Mouse (Mus musculus): ENCODE data around the gene Hoxa13. TPM values are rescaled to one million over a fixed set of nuclear protein-coding genes. Genes with fewer than 3 reads are reported as not detected.

Gene Hoxa13
- polyA plus RNA-seq, 1 experiment from 2014 or later = not detected

DNA sequence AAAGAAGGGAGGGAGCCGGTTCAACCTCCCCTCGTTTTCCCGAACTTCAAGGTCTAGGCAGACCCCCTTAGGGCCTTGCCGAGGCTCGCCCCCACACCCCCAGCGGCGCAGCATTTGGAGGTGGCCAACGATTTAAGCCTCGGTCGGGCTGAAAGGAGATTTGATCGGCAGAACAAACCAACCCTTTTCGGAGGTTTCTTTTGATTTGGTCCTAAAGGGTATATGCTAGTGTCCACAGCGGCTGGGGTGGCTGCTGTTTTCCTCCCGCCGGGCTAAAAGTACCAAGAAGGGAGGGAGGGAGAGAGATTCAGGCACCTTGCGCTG, 11.3 kb downstream of the Hoxa13 start:
- Histone ChIP-seq H3K4me3 (ENCODE audit: low read depth, low read length) (no peak overlapping the region), H3K4me2 (replicated peaks; ENCODE audit: low read depth, low read length) (no peak overlapping the region), H3K4me1 (replicated peaks; ENCODE audit: control insufficient read depth, insufficient read depth, low read length) (peaks cover 4% of the 10 kb centered on the region; the same call in 1 of the 2 replicates), H3K27me3 (ENCODE audit: control insufficient read depth, insufficient read depth, low read length) (peaks cover 96% of the 10 kb centered on the region), H3K27ac (ENCODE audit: low read depth, low read length) (no peak overlapping the region), H3K9me3 (ENCODE audit: control insufficient read depth, low read length) (no peaks in the 10 kb centered on the region), H3K9ac (ENCODE audit: low read depth, low read length) (no peak overlapping the region), H3K36me3 (ENCODE audit: control insufficient read depth, insufficient read depth, low read length) (no peaks in the 10 kb centered on the region)
- DNase-seq (ENCODE audit: low spot score) = no peak
- WGBS = under 1% methylated on average over 16 of the region's 16 CpGs
- ATAC-seq (ENCODE audit: low FRiP score) = no peak

DNA sequence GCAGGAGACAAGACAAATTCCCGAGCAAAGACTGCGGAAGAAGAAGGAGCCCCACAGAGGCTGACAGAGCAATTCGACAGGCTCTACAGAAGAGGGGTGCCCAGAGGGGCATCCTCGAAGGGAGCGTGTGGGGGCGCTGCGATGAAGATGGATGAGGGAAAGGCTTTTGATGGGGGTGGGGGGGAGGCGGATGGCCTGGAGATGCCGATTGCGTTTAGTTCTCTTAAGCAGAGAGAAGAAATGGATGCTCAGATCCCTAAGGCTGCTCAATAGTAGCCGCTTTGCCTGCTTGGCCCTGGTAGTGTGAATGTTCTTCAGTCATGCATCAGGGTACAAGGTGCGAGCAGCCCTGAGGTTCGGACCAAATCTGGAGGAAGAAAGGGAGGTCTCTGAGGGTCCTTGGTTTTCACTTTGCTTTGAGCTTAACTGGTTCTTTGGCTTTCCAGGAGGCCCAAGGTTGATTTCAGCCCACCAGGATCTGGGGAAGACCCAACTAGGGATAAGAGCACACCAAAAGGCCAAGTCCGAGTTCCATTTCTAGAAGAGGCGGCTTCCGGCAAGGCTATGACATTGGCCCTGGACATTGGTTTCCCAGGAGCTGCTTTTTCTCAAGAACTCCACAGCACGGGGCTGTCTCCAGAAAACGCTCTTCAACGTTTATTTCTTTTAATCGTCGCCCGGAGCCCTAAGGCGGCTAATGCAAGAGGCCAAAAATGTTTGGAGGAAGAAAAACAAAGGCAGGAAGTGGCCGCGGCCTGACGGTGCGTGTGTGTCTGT, 11.9 kb downstream of the Hoxa13 start:
- H3K27ac ChIP-seq (ENCODE audit: low read depth, low read length) = no peak overlapping the region
- ATAC-seq (ENCODE audit: low FRiP score) (no peak), DNase-seq (ENCODE audit: low spot score) (no peak)
- H3K9me3 ChIP-seq (ENCODE audit: control insufficient read depth, low read length) = no peaks in the 10 kb centered on the region
- H3K9ac ChIP-seq (ENCODE audit: low read depth, low read length) = no peak overlapping the region
- no peak overlapping the region for H3K4me2 ChIP-seq (replicated peaks; ENCODE audit: low read depth, low read length)
- peaks cover 4% of the 10 kb centered on the region; the same call in 1 of the 2 replicates for H3K4me1 ChIP-seq (replicated peaks; ENCODE audit: control insufficient read depth, insufficient read depth, low read length)
- H3K27me3 ChIP-seq (ENCODE audit: control insufficient read depth, insufficient read depth, low read length) = peaks cover 94% of the 10 kb centered on the region
- H3K4me3 ChIP-seq (ENCODE audit: low read depth, low read length) = no peak overlapping the region
- no peaks in the 10 kb centered on the region for H3K36me3 ChIP-seq (ENCODE audit: control insufficient read depth, insufficient read depth, low read length)
- WGBS = 1% methylated on average over 27 of the region's 27 CpGs

DNA sequence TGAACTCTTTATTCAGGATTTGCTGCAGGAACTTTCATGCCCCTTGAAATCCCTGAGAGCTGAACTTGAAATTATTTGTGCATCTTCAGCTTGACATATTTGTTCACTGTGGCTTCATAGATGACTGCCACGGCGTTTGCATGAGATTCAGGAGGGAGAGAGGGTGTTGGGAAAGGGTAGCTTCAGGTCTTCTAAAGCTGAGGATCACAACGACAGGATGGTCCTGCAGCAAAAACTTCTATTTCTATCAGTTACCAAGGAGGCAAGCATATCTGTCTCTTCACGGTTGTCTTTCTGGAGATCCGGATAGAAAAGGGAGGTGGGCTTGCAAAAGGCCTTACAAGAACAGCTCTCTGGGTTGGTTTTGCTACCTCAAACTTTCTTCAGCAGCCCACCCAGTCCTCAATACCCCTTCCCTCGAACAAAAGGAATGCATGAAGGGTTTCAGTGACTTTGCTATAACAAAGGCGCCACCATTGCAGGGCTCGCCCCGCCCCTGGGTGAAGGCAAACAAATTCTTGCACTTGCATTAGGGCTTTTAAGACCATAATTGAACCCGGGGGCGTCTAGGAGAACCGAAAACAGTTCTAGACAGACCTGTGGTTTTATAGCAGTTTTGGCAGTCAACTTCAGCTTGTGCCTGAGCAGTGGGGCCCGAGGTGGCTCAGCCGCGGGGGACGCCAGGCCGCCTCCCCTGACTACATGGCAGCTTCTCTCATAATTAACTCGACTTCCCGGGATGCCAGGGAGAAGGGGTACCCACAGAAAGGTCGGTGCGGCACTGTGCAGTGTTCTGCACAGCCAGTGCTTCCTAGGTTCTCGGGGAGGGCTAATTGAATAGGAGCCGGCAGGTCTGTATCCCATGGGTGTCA, 12.7 kb downstream of the Hoxa13 start:
- no peak overlapping the region for H3K4me3 ChIP-seq (ENCODE audit: low read depth, low read length)
- peak; percentile 60 for DNase-seq (ENCODE audit: low spot score)
- H3K27me3 ChIP-seq (ENCODE audit: control insufficient read depth, insufficient read depth, low read length) = peaks cover 95% of the 10 kb centered on the region
- peaks cover 2% of the 10 kb centered on the region; the same call in 1 of the 2 replicates for H3K4me1 ChIP-seq (replicated peaks; ENCODE audit: control insufficient read depth, insufficient read depth, low read length)
- 2% methylated on average over 23 of the region's 23 CpGs for WGBS
- H3K27ac ChIP-seq (ENCODE audit: low read depth, low read length) = no peak overlapping the region
- ATAC-seq (ENCODE audit: low FRiP score) = no peak
- H3K9ac ChIP-seq (ENCODE audit: low read depth, low read length) = no peak overlapping the region
- no peaks in the 10 kb centered on the region for H3K36me3 ChIP-seq (ENCODE audit: control insufficient read depth, insufficient read depth, low read length)
- H3K9me3 ChIP-seq (ENCODE audit: control insufficient read depth, low read length) = no peaks in the 10 kb centered on the region
- H3K4me2 ChIP-seq (replicated peaks; ENCODE audit: low read depth, low read length) = no peak overlapping the region

DNA sequence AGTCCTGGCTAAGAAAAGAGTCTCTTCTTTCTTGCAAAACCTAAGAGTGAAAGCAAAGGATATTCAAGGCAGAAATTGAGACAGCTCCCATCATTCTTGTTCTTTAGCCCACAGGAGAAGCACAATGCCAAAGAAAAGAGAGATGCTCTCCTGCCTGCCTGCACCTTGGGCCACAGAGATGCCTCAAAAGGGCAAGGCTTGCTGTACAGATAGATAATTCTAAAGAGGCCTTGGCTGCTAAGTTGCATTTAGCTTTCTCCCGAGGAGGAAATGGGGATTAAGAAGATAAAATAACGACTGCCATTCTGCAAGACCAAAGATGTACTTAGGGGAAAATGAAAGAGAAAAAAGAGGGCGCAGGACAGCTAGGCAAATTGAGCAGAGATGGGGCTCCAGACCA, 13.8 kb downstream of the Hoxa13 start:
- no peak overlapping the region for H3K9ac ChIP-seq (ENCODE audit: low read depth, low read length)
- H3K36me3 ChIP-seq (ENCODE audit: control insufficient read depth, insufficient read depth, low read length) = no peaks in the 10 kb centered on the region
- H3K4me1 ChIP-seq (replicated peaks; ENCODE audit: control insufficient read depth, insufficient read depth, low read length) = peaks cover 2% of the 10 kb centered on the region; the same call in 1 of the 2 replicates
- no peak overlapping the region for H3K4me3 ChIP-seq (ENCODE audit: low read depth, low read length)
- DNase-seq (ENCODE audit: low spot score) = peak; percentile 61
- WGBS = 7% methylated on average over 3 of the region's 3 CpGs
- no peak for ATAC-seq (ENCODE audit: low FRiP score)
- H3K27me3 ChIP-seq (ENCODE audit: control insufficient read depth, insufficient read depth, low read length) = peaks cover 95% of the 10 kb centered on the region
- no peaks in the 10 kb centered on the region for H3K9me3 ChIP-seq (ENCODE audit: control insufficient read depth, low read length)
- H3K4me2 ChIP-seq (replicated peaks; ENCODE audit: low read depth, low read length) = no peak overlapping the region
- H3K27ac ChIP-seq (ENCODE audit: low read depth, low read length) = no peak overlapping the region

DNA sequence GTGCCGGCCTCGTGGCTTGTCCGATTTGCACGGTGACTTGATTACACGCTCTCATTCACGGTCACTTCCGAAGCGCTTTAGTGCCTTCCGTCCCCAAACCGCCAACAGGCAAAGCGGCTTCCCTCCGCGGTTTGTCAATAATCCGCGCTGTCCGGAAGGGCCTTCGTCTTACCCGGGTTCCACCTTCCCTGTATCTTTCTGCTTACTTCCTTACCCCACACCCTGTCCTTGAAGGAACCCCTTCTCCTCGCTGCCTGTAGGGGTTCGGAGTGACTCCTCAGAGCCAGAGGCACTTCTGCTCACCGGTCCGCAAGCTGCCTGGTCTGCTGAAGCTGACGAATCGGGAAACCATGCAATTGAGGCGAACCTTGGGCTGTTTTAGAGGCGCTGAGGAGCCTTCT, 14.3 kb downstream of the Hoxa13 start:
- Histone ChIP-seq H3K27me3 (ENCODE audit: control insufficient read depth, insufficient read depth, low read length) (peaks cover 95% of the 10 kb centered on the region), H3K36me3 (ENCODE audit: control insufficient read depth, insufficient read depth, low read length) (no peaks in the 10 kb centered on the region), H3K27ac (ENCODE audit: low read depth, low read length) (no peak overlapping the region), H3K9ac (ENCODE audit: low read depth, low read length) (no peak overlapping the region), H3K4me3 (ENCODE audit: low read depth, low read length) (no peak overlapping the region), H3K4me1 (replicated peaks; ENCODE audit: control insufficient read depth, insufficient read depth, low read length) (peaks cover 2% of the 10 kb centered on the region; the same call in 1 of the 2 replicates), H3K4me2 (replicated peaks; ENCODE audit: low read depth, low read length) (no peak overlapping the region), H3K9me3 (ENCODE audit: control insufficient read depth, low read length) (no peaks in the 10 kb centered on the region)
- ATAC-seq (ENCODE audit: low FRiP score) (no peak), DNase-seq (ENCODE audit: low spot score) (peak; percentile 67)
- under 1% methylated on average over 26 of the region's 26 CpGs for WGBS

DNA sequence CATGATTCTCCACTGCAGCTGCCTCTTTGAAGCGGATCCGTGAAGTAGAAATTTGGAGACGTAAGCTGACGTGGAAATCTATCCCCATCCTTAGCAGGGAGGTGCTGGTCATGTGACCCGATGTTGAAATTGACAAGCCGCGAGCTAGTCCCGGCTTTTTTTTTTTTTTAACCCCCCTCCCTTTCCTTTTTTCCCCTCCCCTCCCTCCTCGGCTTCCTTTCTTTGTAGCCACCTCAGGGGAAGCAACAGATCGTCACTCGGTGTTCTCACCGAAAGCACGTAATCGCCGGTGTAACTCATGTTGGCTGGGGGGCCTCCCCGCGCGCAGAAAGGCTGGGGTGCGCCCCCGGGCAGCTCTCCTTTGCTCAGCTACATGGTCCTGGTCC, 14.9 kb downstream of the Hoxa13 start, which contains the start of gene Hoxa11:
Gene Hoxa11 (minus strand): TSS at position 54 of the 386 bp plus-strand sequence.
- no peak for ATAC-seq (ENCODE audit: low FRiP score)
- Histone ChIP-seq H3K4me3 (ENCODE audit: low read depth, low read length) (no peak within 1 kb of the TSS), H3K9ac (ENCODE audit: low read depth, low read length) (no peak within 1 kb of the TSS), H3K9me3 (ENCODE audit: control insufficient read depth, low read length) (no peaks in the 10 kb centered on the region), H3K36me3 (ENCODE audit: control insufficient read depth, insufficient read depth, low read length) (no peaks in the 10 kb centered on the region), H3K4me2 (replicated peaks; ENCODE audit: low read depth, low read length) (no peak within 1 kb of the TSS), H3K4me1 (replicated peaks; ENCODE audit: control insufficient read depth, insufficient read depth, low read length) (peaks cover 2% of the 10 kb centered on the region; the same call in 1 of the 2 replicates), H3K27ac (ENCODE audit: low read depth, low read length) (no peak within 1 kb of the TSS), H3K27me3 (ENCODE audit: control insufficient read depth, insufficient read depth, low read length) (peaks cover 95% of the 10 kb centered on the region)
- DNase-seq (ENCODE audit: low spot score) = no peak
- under 1% methylated on average over 20 of the region's 20 CpGs for WGBS

DNA sequence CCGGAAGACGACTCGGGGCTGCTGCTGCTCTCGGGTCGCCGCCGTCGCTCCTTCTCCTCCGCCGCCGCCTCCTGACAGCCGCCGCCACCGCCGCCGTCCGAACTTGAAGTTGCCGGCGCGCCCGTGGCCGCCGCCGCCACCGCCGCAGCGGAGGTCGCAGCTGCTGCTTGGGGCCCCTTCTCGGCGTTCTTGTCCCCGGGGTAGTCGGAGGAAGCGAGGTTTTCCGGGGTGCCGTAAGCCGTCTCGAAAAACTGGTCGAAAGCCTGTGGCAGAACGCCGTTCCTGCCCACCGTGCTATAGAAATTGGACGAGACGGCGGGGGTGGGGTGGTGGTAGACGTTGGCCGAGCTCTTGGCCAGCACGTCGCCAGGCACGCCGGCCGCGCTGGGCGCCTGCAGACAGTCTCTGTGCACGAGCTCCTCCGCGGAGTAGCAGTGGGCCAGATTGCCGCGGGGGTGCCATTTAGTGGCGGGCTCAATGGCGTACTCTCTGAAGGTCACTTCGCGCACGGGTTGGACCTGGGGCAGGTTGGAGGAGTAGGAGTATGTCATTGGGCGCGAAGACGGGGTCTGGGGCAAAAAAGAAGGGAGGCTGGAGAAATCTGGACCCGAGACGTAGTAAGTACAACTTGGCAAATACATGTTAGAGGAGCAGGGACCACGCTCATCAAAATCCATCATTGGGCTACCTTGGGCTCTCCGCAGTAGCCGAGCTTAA, 15.5 kb downstream of the Hoxa13 start:
- DNase-seq (ENCODE audit: low spot score) (peak; percentile 67), ATAC-seq (ENCODE audit: low FRiP score) (no peak)
- Histone ChIP-seq H3K4me3 (ENCODE audit: low read depth, low read length) (no peak overlapping the region), H3K27me3 (ENCODE audit: control insufficient read depth, insufficient read depth, low read length) (peaks cover 96% of the 10 kb centered on the region), H3K4me2 (replicated peaks; ENCODE audit: low read depth, low read length) (no peak overlapping the region), H3K36me3 (ENCODE audit: control insufficient read depth, insufficient read depth, low read length) (no peaks in the 10 kb centered on the region), H3K4me1 (replicated peaks; ENCODE audit: control insufficient read depth, insufficient read depth, low read length) (peaks cover 2% of the 10 kb centered on the region; the same call in 1 of the 2 replicates), H3K9ac (ENCODE audit: low read depth, low read length) (no peak overlapping the region), H3K9me3 (ENCODE audit: control insufficient read depth, low read length) (no peaks in the 10 kb centered on the region), H3K27ac (ENCODE audit: low read depth, low read length) (no peak overlapping the region)
- WGBS = under 1% methylated on average over 69 of the region's 71 CpGs

DNA sequence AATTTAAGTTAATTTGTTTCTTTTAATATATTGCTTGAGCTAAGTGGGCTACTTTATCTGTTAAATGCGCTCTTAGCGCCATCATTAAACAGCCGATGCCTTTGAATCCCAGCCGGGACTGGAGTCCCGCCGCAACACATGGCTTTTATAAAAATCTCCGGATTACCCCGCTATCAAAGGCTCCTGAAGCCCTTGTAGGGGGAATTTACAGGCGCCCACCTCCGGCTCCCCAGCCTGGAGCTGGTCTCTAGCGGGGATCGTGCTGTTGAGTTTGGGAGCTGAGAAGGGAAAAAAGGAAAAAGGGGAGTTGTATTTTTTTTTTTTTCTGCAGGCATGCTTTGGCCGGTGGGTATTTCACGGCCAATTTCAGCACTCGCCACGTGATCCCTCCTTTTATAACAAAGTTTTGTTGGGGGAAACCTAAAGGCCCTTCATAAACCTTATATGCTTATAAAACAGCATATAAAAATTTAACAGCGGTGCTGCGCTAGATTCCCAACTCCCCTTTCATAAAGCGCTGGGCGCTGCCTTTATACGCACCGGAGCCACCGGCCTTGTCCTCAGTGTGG, 16.1 kb downstream of the Hoxa13 start:
- DNase-seq (ENCODE audit: low spot score) = peak; percentile 59

More for the DNA sequence above, 16.1 kb downstream of the Hoxa13 start:
- Histone ChIP-seq H3K36me3 (ENCODE audit: control insufficient read depth, insufficient read depth, low read length) (no peaks in the 10 kb centered on the region), H3K9ac (ENCODE audit: low read depth, low read length) (no peak overlapping the region), H3K27me3 (ENCODE audit: control insufficient read depth, insufficient read depth, low read length) (peaks cover 96% of the 10 kb centered on the region), H3K4me2 (replicated peaks; ENCODE audit: low read depth, low read length) (no peak overlapping the region), H3K27ac (ENCODE audit: low read depth, low read length) (no peak overlapping the region), H3K4me1 (replicated peaks; ENCODE audit: control insufficient read depth, insufficient read depth, low read length) (peaks cover 2% of the 10 kb centered on the region; the same call in 1 of the 2 replicates), H3K9me3 (ENCODE audit: control insufficient read depth, low read length) (no peaks in the 10 kb centered on the region), H3K4me3 (ENCODE audit: low read depth, low read length) (no peak overlapping the region)
- 1% methylated on average over 23 of the region's 23 CpGs for WGBS
- ATAC-seq (ENCODE audit: low FRiP score) = no peak

Measured in hindbrain, embryonic 11.5 days (tissue).